Mouse (Mus musculus) heart, postnatal 4 days (tissue): ENCODE data around the gene Mrm3. TPM values are rescaled to one million over a fixed set of nuclear protein-coding genes. Genes with fewer than 3 reads are reported as not detected.
A peak's percentile ranks its signal among the peaks of the same experiment; 100 is the strongest.

Experiments used
- DNase-seq: peaks from one replicate; pipeline ENCODE4 v3.0.0; 2021
- total RNA-seq, 2 experiments: library from RNA; stranded (reverse); gene quantifications; 2 replicates each; pipeline ENCODE4 v1.2.3; 2021

Gene Mrm3
- total RNA-seq, 2 experiments from 2014 or later, result 17.8 to 18.4 TPM

GRCm38 (mm10) chr11:76253145-76253917 lies 9.8 kb downstream of the Mrm3 start:
- DNase-seq, result peak; percentile 93

DNA sequence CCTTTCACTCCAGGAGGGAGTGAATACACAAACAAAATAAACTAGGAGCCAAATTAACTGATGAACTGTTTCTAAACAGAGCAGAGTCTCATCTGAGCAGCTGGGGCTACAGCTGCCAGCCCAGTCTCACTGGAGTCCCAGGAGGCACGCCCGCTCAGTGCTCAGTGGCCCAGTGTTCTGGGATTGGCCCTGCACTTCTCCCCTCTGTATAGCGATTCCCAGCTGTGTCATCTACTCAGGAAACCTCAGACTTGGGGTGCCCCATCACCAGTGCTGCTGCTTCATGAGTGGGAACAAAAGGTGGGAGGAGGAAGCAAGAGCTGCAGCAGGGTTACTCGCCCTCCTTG lies 10.4 kb downstream of the Mrm3 start:
- DNase-seq, result no peak

GRCm38 (mm10) chr11:76255431-76256001 lies 12.0 kb downstream of the Mrm3 start:
- DNase-seq, result no peak

DNA sequence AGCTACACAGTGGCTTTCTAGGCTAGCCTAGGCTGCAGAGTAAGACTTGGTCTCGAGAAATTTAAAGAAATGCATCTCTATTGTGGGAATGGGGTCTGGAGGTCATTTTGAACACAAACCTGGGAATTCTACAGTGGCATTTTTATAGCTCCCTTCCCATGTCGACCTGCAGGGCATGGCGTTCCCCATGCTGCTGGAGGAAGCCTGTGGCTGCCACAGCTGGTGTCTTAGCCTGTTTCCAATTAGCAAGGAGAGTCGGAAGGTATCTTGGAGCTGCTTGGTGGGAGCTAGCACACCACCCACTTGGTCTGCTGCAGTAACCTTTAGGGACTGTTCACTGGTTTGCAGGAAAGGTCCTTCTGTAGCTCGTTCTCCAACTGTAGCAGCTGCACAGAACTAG lies 12.6 kb downstream of the Mrm3 start:
- DNase-seq, result no peak

DNA sequence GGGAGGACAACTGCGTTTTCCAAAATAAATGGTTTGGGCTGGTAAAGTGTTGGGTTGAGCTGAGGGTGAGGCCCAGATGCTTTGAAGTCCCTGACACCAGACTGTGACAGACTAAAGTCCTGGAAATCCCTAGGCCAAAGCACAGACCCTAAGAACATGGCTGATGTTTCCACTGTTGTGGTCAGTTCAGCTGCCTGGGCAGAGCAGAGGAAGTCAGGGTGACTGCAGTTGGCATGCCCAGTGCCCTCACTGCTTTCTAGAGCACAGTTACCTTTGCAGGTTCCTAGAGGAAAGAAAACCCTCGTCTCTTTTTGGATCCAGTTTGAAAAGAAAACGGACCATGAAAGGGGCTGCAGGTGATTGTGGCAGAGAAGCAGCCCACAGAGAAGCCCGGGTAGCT lies 13.9 kb downstream of the Mrm3 start:
- DNase-seq, result no peak

GRCm38 (mm10) chr11:76258511-76258910 lies 15.0 kb downstream of the Mrm3 start:
- DNase-seq, result no peak

DNA sequence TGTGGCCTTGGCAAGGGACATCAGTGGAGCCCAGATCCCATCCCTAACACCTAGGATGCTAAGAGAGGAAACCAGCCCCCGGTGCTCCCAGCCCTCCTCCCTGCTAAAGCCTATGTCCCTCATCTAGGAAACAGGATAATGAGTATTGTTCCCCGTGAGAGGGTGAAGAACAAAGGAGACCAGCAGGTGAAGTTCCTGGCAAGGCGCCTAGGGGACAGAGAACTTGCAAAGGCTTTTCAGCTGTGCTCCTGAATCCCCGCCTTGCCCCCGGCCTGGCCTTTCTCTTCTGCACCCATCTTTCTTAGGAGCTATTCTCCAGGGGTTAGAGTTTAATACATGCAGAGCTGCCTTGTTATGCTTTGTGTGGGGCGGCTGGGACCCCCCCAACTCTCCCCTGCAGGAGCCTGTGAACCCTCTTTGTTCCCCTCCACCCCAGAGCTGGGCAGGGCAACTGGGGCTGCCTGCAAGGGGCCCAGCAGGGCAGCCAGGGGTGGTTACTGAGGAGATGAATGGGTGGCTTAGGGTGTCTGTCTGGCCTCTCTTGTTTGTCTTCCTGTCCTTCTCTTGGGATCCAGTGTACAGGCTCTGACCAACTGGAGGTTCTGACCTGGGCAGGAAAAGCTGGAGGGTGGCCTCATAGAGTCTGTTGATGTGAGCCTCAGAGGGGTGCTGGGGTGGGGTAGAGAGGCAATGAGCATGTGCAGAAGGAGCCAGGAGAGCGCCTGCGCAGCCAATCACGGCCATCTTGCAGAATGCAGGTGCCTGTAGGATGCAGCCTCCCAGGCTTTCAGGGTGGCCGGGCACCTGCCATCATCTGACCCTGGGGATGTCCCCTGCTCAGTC lies 16.9 kb downstream of the Mrm3 start:
- DNase-seq, result no peak

- DNase-seq, result no peak
Measured at GRCm38 (mm10) chr11:76261224-76261623, 17.7 kb downstream of the Mrm3 start.

DNA sequence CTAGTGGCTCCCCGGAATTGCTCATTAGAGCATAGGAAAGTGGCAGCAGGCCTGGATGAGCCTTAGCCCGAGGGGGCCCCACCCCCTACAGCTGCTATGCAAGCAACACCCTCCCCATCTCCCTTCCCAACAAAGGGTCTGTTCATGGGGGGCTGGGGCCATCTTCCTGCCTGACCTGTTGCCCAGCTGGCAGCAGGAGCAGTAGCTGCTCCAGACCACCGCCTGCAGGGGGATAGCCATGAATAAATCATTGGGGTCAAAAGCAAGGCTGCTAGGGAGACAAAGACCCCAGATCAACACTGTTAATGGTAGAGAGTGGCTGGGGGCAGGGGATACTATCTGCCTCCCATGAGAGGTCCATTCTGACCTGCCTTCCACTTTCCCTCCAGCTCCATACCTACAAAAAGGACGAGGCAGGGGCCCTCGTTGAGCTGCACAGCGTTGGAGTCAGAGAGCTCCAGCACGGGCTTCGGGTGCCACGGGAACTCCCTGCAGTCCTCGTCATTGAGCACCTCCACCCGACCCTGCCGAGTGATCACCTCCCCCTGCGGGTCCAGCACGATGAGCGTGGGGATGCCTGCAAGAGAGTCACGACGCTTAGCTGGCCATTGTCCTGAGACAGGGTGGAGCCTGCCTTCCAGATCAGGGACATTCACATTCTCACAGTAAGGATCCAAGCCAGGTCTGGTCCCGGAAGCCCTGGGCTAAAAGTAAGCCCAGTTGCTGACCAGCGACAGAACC lies 19.3 kb downstream of the Mrm3 start:
- no peak for DNase-seq

DNA sequence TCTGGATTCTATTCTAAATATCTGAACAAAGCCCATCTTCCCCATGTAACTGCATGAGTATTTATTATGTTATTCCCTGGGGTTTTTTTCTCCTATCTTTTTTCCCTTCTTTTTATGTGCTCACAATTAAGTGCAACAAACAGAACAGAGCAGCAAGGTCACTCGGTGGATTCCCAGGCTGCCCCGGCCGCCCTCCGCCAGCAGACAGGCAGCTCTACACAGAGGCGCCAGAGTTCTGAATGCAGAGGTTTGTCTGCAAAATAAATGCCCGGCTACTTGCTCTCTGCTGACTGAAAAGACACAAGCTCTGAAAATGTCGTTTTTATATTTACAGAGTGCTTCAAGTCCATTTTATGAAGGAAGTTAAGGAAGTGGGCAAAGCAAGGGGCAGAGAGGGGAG lies 24.0 kb downstream of the Mrm3 start:
- DNase-seq, result no peak

GRCm38 (mm10) chr11:76268001-76268459 lies 24.5 kb downstream of the Mrm3 start:
- no peak for DNase-seq

GRCm38 (mm10) chr11:76268521-76269065 lies 25.1 kb downstream of the Mrm3 start:
- DNase-seq, result no peak

DNA sequence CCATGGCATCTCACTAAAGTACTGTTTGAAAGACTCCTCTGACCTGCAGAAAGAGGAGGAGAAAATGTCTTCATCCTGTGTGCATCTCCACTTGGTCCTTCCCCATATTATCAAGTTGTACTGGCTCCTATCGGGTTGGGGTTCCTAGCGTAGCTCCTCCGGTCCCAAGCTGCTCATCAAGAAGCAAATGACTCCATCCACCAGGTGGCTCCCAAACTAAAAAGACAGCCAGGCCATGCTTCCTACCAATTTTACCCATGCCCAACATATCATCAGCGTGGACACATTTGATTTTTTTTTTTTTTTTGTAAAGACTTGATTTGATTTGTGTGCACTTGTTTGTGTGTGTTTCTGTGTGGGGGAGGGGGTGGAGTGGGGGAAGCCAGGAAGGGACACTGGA lies 28.9 kb downstream of the Mrm3 start:
- no peak for DNase-seq

GRCm38 (mm10) chr11:76278960-76279852 lies 35.7 kb downstream of the Mrm3 start:
- no peak for DNase-seq

DNA sequence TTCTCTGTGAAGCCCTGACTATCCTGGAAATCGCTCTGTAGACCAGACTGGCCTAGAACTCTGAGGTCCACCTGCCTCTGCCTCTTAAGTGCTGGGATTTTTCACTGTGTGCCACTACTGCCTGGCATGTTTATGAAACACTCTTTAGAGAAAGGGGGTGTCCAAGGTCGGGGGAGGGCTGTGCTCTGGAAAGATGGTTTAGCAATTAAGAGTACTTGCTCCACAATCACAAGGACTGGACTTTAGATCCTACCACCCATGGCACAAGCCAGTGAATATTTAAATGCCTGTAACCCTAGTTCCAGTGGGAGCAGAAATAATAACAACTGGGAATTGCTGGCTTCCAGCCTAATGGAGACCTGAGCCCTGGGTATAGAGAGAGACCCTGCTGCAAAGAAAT lies 36.5 kb downstream of the Mrm3 start:
- no peak for DNase-seq

DNA sequence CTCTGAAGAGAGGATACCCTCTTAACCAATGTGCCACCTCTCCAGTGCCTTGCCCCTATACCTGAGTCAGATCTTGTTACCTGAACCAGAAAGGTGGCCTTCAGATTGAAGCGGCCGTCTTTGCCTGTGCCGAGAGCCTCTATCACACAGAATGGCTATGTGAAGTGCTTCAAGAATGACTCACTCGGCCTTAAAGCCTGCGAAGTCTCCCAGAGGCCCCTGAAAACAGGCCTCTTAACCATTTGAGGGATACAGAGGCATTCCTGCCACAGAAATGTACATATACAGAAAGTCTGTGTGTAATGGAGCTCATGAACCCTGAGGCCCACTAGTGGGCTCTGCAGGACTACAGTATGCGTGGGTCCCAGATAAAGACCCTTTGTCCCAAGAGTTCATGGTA lies 40.3 kb downstream of the Mrm3 start:
- no peak for DNase-seq

DNA sequence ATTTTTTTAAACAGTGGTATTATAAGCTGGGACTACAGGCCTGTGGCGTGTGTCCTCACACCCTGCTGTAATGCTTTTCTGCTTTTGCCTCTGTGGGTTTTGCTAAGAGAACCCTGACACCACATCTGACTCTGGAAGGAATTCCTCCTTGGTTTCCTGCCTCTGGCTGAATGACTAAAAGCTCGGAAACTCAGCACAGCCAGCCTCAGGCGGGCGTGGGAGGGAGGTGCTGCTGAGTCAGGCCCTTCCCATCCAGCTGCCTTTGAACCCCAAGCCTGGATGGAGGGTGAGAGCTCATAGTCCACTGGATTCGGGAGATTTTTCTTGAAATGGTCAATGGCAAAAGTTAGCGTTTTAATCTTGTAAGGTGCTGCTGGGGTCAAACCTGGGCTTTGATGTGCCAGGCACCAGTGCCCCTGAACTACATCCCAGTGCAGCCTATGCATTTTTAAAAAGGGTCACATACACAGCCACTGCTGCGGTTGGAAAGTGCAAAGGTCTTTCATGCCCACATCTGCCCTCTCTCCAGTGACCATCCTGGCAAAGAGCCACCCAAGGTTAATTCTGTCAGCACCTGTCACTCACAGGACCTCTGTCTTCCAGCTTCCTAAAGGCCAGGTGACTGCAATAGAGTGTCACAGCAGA lies 42.0 kb downstream of the Mrm3 start:
- peak; percentile 38 for DNase-seq

GRCm38 (mm10) chr11:76286534-76287126 lies 43.1 kb downstream of the Mrm3 start:
- DNase-seq, result no peak

- no peak for DNase-seq
Measured at GRCm38 (mm10) chr11:76287301-76287700, 43.8 kb downstream of the Mrm3 start.

DNA sequence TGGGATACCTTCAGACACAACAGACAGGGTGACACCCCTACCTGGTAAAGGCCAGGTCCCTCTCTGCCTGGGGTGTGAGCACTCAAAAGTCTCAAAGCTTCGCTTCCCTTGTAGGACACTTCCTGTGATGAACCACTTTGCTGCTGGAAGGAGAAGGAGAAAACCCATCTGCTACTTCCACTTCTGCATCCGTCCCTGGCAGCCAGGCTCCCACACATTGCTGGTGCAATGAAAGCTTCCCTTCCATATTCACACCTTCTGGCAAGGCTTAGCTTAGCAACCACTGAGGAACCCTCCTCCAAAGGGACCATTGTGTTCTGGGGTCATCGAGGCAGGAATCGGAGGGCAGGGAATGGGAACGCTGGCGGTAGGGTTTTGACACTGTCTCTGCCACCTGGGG lies 45.1 kb downstream of the Mrm3 start:
- DNase-seq, result no peak
